Mouse (Mus musculus): ENCODE data around the gene Psmd4.
A peak's percentile ranks its signal among the peaks of the same experiment; 100 is the strongest.
"Not testable (repeated sequence)": the region's sequence is repeated elsewhere in the genome, so short reads cannot be mapped to it uniquely, and the experiment has no call there.

Psmd4 gene

DNA sequence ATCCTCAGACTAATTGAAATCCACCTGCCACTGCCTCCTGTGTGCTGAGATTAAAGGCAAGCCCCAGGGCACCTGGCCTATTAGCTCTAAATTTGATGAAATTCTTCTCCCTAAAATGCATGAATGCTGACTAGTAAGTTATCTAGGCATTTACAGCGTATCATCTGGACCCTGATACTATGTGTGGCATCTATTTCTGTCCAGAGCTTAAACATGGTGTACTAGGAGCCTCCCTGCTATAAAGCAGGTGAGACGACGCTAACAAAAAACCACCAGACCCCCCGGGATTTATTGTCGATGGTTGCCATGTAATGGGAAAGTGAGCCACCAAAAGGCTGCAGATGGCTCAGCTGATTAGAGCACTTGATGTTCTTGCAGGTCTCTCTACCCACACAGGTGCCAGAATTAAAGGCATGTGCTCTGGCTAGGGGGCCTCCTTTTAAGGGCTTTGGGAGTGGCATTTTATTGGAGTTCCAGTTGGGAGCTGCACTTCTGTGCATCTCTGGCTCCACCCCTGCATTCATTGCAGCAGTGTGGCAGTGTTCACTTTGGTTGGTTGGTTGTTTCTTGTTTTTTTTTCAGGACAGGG, 15.3 kb downstream of the Psmd4 start:
- ATAC-seq (ENCODE audit: insufficient number of reproducible peaks, low FRiP score, low TSS enrichment), result no peak

DNA sequence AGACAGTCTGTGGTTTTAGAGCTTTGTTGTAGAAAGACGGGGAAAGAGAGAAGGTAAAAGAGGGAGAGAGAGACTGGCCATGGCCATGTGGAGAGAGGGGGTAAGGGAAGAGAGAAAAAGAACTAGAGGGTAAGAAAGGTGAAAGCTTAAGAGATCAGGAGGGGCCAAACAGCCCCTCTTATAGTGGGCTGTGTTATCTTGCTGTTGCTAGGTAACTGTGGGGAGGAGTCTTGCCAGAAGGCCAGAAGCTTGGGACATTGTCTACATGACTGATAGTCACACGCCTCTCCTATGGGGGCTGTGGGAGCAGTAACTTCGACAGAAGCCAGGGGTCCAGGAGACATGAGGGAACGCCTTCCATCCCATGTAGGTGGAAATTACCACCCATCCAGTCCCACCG, 17.2 kb downstream of the Psmd4 start:
- ATAC-seq (ENCODE audit: insufficient number of reproducible peaks, low FRiP score, low TSS enrichment), result no peak

DNA sequence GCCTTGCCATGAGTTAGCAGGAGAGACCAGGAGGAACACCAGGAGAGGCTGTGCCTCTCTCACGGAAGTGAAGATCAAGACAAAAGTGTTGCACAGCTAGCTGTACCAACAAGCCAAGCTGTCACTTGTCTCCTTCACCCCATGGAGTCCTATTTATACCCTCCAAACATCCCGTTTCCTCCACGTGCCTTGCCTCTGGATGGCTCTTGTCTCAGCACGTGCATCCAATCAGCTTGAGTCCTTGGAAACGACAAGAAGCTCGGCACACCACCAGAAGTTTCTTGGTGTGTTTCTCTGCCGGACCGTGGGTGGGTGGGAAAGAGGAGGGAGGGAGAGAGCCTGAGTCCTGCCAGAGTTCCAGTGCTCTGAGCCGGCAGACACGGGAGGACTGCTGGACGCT, 17.9 kb downstream of the Psmd4 start:
- no peak for ATAC-seq (ENCODE audit: insufficient number of reproducible peaks, low FRiP score, low TSS enrichment)

DNA sequence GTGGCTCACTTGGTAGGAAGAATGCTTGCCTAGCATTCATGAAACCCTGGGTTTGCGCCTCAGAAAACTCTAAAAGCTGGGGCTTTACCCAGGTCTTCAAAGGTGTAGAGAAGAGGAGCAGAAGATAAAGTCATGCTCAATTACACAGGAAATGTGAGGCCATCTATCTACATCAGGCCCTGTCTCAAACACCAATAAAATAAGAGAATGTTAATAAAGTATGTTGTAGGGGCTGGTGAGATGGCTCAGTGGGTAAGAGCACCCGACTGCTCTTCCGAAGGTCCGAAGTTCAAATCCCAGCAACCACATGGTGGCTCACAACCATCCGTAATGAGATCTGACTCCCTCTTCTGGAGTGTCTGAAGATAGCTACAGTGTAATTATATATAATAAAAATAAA, 21.5 kb downstream of the Psmd4 start:
- not testable (repeated sequence) for ATAC-seq (ENCODE audit: insufficient number of reproducible peaks, low FRiP score, low TSS enrichment)

DNA sequence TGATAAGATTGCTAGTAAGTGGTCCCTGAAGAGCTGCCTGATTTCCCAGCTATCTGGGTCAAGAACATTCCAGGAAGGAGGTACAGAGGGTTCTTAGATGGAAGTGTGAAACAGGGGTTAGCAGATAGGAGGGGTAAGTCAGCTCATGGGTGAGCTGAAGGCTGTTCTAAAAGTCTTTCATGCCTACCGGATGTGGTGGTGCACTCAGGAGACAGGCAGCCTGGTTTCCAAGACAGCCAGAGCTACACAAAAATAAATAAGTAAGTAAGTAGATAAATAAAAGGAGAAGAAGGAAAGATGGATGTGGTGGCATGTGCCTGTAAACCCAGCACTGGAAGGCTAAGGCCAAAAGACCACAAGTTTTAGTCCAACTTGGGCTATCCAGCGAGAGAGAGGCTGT, 23.7 kb downstream of the Psmd4 start:
- ATAC-seq (ENCODE audit: insufficient number of reproducible peaks, low FRiP score, low TSS enrichment), result no peak

DNA sequence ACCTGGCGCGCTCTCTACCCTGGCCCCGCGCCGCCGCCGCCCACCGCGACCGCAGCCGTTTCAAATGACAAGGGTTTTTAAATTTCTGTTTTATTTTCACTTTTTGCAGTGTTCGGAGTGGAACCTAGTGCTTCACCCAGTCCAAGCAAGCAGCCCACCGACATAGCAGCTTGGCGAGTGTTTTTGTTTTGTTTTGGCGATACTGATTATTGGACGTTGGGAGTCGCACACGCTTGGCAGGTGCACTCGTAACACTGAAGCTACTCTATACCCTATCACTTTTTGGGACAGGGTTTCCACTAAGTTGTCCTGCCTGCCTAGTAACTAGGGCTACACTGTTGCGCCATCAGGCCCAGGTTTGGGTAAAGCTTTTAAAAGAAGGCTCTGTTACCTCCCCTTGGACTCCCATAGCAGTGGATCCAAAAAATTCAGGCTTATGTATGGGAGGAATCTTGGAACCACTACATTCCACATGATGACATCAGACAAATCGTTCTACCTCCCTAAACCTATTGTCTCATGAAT, 25.8 kb downstream of the Psmd4 start:
- ATAC-seq (ENCODE audit: insufficient number of reproducible peaks, low FRiP score, low TSS enrichment), result peak; percentile 0; the same call in 1 of the 2 replicates

DNA sequence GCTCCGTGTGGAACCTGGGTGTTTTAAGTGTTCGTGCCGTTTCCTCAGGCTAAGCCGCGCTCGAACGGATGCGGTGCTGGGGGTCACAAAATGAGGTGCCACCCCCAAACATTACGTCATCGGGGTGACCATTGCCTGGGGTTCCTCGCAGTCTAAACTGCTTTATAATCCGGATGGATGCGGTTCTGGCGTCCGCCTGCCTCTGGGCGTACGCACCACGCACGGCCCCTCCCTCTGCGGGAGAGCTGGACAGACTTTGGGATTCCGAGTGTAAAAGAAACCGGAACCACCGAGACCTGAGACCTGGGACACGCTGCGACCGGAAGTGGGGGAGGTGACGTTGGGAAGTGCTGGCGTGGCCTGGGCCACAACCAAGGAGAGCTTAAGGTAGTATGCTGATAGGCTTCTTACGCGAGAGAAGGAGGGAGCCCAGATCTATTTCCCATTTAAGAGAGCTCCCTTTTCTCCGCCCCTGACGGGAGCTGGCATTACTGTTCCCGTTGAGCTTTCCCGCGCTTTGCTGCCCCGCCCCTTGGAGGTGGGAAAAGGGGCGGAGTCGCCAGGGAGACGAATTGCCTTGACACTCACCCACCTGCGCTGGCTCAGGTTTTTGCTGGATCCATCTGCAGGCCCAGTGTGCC, 26.4 kb downstream of the Psmd4 start:
- ATAC-seq (ENCODE audit: insufficient number of reproducible peaks, low FRiP score, low TSS enrichment), result peak; percentile 66

DNA sequence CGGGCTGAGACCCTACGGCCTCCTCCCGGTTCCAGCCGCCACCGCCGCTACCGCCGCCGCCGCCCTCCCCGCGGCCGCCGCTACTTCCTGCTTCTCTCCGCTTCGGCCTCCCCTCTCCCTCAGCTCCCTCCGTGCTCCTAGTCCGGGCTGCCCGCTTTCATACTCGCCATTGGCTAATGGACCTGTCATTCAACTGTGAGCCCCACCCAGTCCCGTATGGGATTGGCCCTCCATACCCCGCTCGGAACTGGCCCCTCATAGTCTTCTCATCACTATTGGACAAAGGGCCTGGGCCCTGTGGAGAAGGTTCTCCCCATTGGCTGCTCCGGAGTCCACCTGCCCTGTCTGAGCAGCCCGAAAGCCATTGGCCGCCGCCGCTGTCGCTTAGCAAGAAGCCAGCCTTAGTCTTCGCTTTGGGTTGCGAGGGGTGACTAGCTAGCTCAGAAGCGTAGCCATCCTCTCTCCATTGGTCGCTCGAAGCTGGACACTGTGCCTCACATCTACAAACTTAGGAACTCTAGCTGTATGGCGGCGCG, 27.0 kb downstream of the Psmd4 start, which contains the start of gene Zfp687:
TSS of gene Zfp687 (minus strand) at position 112 of the 536 bp plus-strand sequence.
- ATAC-seq (ENCODE audit: insufficient number of reproducible peaks, low FRiP score, low TSS enrichment), result peak; percentile 89

DNA sequence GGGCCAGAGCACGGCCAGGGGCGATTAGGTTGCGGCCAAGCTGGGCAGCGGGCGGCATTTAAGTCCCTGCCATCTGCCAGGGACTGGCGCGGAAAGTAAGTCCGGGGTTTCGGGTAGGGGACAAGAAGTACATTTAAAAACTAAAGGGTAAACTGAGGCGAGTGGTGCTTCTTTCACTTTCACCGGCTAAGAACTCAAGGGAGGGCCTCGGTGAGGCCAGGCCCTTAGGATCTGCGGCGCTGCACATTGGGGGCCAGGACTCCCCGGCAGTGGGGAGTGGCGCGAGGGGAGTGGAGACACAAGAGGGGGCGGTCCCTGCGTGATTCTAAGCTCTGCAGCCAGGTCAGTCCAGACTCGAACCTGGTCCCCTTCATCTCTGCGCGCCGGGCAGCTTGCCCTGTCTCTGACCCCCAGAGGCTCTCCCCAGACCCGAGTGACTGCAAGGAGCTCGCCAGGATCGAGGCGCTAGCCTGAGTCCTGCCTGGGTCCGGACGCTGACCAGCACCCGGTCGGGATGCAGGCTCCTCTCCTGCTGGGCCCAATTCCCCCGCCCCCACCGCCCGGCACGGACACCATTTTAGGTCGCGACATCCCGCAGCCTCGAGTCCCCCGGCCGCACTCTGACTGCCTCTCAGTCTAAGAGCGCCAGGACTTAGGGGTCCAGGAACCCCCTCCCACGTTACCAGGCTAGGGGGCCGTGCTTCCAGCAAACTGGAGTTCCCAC, 27.8 kb downstream of the Psmd4 start:
- ATAC-seq (ENCODE audit: insufficient number of reproducible peaks, low FRiP score, low TSS enrichment), result no peak

DNA sequence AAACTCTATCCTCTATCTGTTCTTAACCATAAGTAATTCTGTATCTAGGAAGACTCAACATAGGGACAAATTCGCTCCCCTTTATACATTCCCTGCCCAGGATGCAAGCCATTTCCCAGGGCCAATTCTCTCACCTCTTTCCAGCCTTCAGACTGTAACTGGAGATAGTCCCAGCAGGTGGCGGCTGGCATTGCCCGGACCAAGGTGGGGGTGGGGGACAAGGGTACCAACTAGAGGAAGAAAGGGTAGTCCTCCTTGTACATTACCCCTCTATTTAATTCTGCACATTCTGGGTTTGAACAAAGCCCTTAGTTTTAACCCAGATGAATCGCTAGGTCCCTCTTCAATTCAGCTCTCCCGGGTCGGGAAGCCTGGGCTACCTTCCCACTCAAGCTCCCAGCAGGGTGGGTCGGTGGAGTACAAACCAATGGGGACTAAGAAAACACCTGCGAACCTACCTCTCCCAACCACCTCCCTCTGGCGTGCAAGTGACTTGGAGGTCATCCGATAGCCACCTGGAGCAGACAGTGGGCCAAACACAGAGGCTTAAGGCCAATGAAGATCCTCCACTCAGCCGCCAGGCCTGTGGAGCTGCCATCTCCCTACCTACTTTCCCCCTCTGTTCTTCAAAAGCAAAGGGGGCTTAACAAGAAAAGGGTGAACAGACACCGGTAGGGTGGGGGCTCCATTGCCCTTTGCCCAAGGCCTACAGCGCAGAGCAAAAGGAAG, 28.6 kb downstream of the Psmd4 start:
- no peak for ATAC-seq (ENCODE audit: insufficient number of reproducible peaks, low FRiP score, low TSS enrichment)

DNA sequence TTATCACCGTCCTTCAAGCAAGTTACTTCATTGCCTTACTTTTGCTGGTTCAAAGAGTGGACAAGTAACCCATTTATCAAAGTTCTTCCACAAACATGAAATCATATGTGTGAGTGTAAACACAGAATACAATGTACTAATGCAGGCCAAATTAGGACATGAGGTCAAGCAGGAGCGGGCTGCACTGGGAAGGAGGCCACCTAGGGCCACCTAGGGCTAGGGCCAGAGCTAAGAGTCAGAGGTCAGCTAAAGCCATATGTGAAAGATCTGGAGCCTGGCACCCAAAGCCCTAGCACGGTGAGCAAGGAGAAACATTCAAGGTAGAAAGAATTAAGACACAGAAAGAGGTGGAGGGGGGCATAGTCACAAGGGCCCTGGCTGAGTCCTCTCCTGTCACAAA, 29.4 kb downstream of the Psmd4 start:
- no peak for ATAC-seq (ENCODE audit: insufficient number of reproducible peaks, low FRiP score, low TSS enrichment)

DNA sequence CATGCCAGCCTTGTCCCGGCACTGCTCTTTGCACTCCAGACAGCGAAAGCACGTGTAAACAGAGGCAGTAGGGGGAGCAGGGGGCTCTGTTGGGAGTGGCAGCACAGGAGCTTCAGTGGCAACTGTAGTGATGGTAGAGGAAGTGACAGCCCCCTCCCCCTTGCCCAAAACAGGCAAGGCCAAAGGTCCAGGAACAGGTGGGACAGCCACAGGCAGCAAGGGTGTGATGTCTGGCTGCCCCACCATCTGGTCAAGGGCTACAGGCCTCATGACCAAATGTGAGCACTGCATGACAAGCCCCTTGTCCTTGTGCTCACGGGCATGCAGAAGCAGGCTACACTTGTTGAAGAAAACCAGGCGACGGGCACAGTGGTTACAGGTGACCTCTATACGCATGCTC, 32.0 kb downstream of the Psmd4 start:
- no peak for ATAC-seq (ENCODE audit: insufficient number of reproducible peaks, low FRiP score, low TSS enrichment)

DNA sequence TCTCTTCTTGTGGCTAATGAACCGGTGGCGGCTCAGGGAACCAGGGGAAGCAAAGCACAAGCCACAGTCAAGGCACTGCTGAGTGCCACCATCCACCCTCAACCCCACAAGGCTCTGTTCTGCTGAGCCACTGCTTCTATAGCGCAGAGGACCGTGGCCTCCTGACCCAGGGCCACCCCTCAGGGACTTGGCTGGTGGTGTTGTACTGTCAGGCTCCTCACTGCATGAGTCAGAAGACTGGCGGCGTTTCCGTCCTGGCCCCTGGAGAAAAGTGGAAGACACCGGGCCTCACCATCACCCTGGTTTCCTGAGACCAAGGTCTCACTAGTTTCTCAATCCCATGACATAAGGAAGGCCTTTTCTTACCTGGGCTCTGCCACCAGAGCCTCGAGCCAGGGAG, 34.7 kb downstream of the Psmd4 start:
- no peak for ATAC-seq (ENCODE audit: insufficient number of reproducible peaks, low FRiP score, low TSS enrichment)

DNA sequence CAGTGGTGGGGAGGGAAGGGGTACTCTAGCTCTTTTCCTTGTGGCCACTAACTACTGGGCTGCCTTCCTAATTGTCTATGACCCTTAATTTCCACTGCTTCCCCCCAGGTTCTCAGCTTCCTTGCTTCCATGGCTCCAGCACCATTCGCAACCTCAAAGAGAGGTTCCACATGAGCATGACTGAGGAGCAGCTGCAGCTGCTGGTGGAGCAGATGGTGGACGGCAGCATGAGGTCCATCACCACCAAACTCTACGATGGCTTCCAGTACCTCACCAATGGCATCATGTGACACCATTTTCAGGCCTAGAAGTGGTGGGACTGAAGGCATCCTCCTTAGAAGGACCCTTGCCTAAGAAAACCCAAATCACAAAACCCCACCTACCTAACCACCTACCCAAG, 36.8 kb downstream of the Psmd4 start:
- ATAC-seq (ENCODE audit: insufficient number of reproducible peaks, low FRiP score, low TSS enrichment), result no peak

DNA sequence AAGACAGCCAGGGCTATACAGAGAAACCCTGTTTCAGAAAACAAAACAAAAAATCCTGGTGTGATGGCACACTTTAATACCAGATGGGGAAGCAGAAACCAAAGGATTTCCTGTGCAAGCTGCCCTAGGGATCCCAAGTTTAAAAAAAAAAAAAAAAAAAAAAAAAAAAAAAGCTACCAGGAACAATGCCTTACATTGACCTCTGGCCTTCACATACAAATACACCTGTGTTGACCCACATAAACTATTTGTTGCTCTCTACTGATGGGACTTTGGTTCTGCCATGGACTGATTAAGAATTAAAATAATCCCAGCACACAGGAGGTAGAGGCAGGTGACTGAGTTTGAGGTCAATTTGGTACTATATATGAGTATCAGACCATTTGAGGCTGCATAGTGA, 39.1 kb downstream of the Psmd4 start:
- no peak for ATAC-seq (ENCODE audit: insufficient number of reproducible peaks, low FRiP score, low TSS enrichment)

DNA sequence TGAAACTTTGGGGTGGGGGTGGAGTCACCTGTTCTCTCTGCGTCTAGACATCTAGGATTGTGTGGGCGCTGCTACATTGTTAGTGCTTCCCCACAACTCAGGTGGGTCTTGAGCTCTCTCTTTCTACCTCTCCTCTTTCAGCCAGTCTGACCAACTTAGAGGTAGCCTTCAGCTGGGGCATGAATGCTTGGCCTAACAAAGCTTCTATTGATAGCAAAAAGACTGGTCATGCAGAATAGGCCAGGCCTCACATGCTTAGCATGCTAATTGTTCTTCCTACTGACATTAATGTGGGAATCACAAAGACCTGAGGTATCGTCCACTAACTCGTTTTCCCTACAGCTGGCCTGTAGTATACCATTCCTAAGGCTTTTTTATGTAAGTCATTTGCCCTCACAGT, 39.8 kb downstream of the Psmd4 start:
- no peak for ATAC-seq (ENCODE audit: insufficient number of reproducible peaks, low FRiP score, low TSS enrichment)

DNA sequence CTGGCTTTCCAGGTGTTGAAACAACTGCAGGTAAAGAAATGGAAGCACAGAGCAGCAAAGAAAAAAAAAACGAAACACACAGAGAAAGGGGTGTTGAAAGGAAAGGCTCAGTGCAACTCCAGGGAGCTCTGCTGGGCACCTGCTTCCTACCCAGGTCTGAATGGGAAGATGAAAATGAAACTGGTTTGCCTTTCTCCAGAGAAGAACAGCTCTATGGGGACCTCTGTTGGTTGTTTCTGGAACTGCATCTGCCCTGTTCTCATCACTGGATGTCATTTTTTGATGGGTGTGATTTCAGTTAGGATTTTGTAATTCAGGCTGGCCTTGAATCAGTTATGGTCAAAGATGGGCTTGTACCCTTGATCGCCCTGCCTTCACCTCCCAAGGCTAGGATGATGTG, 45.5 kb downstream of the Psmd4 start:
- peak; percentile 49 for ATAC-seq (ENCODE audit: insufficient number of reproducible peaks, low FRiP score, low TSS enrichment)

DNA sequence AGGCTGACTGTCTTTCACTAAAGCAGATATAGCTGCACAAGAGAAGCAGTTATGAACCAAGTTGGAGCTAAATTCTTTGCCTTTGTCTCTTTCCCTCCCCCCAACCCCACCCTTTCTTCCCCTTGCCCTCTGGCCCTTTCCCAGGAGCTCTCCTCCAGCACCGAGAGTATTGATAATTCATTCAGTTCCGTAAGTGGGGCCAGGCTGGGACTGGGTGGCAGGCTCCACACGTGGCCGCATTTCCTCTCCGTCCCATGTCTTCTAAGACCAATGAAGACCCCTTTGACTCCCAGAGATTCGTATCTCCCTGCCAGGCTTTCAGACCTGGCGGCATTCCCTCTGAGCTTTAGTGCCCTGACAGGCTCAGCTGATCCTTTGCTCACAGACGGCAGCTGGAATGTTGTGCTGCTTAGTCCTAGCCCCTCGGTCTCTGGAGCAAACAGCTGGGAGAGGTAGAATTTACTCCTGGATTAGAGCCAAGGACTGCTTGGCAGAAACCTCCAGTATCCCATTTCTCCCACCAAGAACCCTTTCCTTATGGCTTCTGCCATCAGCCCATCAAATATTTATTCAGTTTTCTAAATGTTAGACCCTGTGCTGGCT, 53.2 kb downstream of the Psmd4 start:
- ATAC-seq (ENCODE audit: insufficient number of reproducible peaks, low FRiP score, low TSS enrichment), result no peak

DNA sequence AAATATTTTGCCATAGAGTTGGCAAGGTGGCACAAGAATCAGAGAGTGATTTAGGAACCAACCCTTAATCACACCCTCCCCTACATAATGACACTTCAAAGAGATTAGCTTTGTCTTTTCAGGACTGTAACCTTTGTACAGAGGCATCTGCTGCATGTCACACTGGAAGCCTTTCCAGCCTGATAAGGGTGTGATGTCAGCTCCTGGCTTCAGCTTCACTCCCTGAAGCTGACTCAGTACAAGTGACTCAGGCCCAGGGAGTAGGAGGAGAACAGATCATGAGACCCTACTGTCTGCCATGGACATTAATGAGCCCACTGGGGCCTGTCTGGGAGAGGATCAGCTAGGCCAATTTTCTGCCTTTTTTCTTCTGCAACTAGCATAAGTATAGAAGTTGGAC, 54.8 kb downstream of the Psmd4 start:
- ATAC-seq (ENCODE audit: insufficient number of reproducible peaks, low FRiP score, low TSS enrichment), result no peak

DNA sequence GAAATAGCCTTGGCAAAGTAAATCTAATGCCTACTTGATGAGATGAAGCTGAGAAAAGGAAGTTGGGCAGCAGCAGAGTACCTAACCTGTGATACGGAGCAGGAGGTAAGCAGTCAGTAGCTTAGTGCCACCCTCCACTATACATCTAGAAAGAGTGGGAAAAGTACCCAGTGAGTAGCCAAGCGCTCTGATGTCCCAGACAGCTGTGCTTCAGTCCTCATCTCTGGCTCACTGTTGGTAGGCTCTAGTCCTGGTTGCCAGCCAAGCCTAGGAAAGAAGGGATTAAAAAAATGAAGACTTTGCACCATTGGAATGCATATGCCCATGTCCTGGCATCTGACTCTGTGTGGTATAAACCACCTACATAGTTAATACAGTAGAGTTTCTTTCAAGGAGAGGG, 56.9 kb downstream of the Psmd4 start:
- ATAC-seq (ENCODE audit: insufficient number of reproducible peaks, low FRiP score, low TSS enrichment), result no peak

Data from cerebellum, adult (tissue).